Mouse (Mus musculus): ENCODE measurements around the gene Fras1.

GRCm38 (mm10) chr5:96447460-96447859, 73.7 kb downstream of the Fras1 start:
- no peak for TF ChIP-seq CTCF (IDR thresholded peaks at IDR 0.05; ENCODE audit: low read depth, low read length)
- TF ChIP-seq POLR2A (IDR thresholded peaks at IDR 0.05; ENCODE audit: extremely low read depth, insufficient read depth, low read length), result no peak
